In the genomic region with DNA sequence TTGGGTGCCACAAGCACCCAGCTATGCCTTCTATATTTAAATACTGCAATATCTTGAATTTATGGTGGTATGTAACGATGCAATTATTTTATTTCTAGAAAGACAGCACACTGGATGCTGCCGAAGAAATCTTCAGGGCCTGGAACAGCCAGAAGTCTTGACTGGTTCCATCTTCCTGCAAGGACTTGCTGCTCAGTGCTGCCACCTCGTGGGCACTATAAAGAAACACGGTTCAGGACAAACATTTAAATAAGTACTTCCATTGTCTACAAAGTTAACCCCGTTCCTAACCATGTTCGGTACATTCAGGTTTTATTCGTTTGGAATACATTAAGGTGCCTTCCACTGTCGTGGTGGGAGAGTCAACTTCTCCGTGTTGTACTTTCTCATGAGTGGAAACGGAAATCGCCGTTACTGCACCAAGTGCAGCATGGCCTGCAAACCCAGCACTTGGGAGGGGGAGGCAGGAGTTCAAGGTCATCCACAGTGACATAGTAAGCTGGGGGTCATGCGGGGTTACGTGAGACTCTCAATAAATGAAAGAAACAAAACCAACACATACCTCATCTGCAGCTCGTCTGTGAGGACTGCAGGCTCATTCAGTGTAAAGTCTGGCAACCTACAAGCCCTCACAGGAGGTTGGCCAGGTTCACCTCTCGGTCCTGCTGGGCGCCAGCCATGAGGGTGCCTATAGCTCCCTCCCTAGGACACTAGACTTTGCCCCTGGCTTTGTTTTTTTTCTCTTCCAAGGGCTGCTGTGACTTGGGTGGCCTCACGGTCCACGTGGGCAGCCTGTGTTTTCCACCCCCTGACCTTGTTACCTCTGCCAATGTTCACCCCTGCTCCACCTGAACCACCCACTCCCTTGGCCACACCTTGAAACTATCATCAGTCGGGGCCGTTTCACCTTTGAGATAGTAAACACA, we compare ENCODE assay signal across 8 mouse cellular contexts. TPM values are rescaled to one million over a fixed set of nuclear protein-coding genes. Genes with fewer than 3 reads are reported as not detected.
DNase-seq lines count a peak whose midpoint lies in the region; ATAC-seq and TF ChIP-seq lines count a peak whose summit lies in the region.

No protein-coding gene starts in this region.

- DNase-seq in left cerebral cortex, adult 18-20 months (ENCODE audit: low spot score in 2 of 2) = peak; percentile 26 to 33
- no peak for DNase-seq in left cerebral cortex, postnatal 36 days (ENCODE audit: low spot score in 2 of 2)
- peak; percentile 70 for DNase-seq in adipocyte (ENCODE audit: low spot score)
- peak; percentile 27 for DNase-seq in lung, adult 2 months
- peak; percentile 82 for DNase-seq in retina, embryonic 14.5 days (ENCODE audit: low spot score)
- DNase-seq in layer of hippocampus, postnatal 36 days = no peak

- WGBS in embryonic facial prominence, embryonic 15.5 days = 60% methylated on average over 21 of the region's 21 CpGs
- WGBS in intestine, embryonic 16.5 days = 55% methylated on average over 21 of the region's 21 CpGs
- WGBS in lung, adult 2 months = 58% methylated on average over 21 of the region's 21 CpGs

- intact Hi-C loops in left cerebral cortex, postnatal 36 days (cut with DNase I) = no loop called here

- H3K9me3 ChIP-seq in embryonic facial prominence, embryonic 15.5 days (replicated peaks) = no peaks in the 10 kb centered on the region
- no peaks in the 10 kb centered on the region for H3K9me3 ChIP-seq in intestine, embryonic 16.5 days (ENCODE audit: control insufficient read depth, low read length)

- H3K4me3 ChIP-seq in embryonic facial prominence, embryonic 15.5 days (replicated peaks) = no peak overlapping the region
- H3K4me3 ChIP-seq in intestine, embryonic 16.5 days (ENCODE audit: low read length) = no peak overlapping the region
- no peak overlapping the region for H3K4me3 ChIP-seq in lung, adult 2 months (replicated peaks; ENCODE audit: extremely low read depth, low read depth, low read length)

- no peak overlapping the region for H3K27ac ChIP-seq in embryonic facial prominence, embryonic 15.5 days (replicated peaks)
- H3K27ac ChIP-seq in intestine, embryonic 16.5 days (ENCODE audit: low read length) = no peak overlapping the region

- TF ChIP-seq CTCF in lung, adult 2 months (IDR thresholded peaks at IDR 0.05; ENCODE audit: insufficient read depth, low read length) = peak; percentile 84

- H3K4me2 ChIP-seq in embryonic facial prominence, embryonic 15.5 days (replicated peaks) = no peak overlapping the region
- no peak overlapping the region for H3K4me2 ChIP-seq in intestine, embryonic 16.5 days (ENCODE audit: low read depth, low read length)

- no peaks in the 10 kb centered on the region for H3K27me3 ChIP-seq in embryonic facial prominence, embryonic 15.5 days
- H3K27me3 ChIP-seq in intestine, embryonic 16.5 days (replicated peaks; ENCODE audit: control insufficient read depth, insufficient read depth, low read length) = no peaks in the 10 kb centered on the region

- no peak for TF ChIP-seq POLR2A in lung, adult 2 months (IDR thresholded peaks at IDR 0.05; ENCODE audit: borderline replicate concordance, extremely low read depth, low read depth, low read length)

- H3K4me1 ChIP-seq in embryonic facial prominence, embryonic 15.5 days = no peaks in the 10 kb centered on the region
- no peaks in the 10 kb centered on the region for H3K4me1 ChIP-seq in intestine, embryonic 16.5 days (ENCODE audit: control insufficient read depth, insufficient read depth, low read length)
- H3K4me1 ChIP-seq in lung, adult 2 months (ENCODE audit: control insufficient read depth, insufficient read depth, low read length) = no peaks in the 10 kb centered on the region

- no peaks in the 10 kb centered on the region for H3K36me3 ChIP-seq in embryonic facial prominence, embryonic 15.5 days
- H3K36me3 ChIP-seq in intestine, embryonic 16.5 days (ENCODE audit: control insufficient read depth, insufficient read depth, low read length) = no peaks in the 10 kb centered on the region

- 0 out of 2 replicates have a peak, but pooled peaks have one; percentile 15 for ATAC-seq in embryonic facial prominence, embryonic 15.5 days (ENCODE audit: insufficient number of reproducible peaks, low FRiP score, low TSS enrichment, low read depth)
- ATAC-seq in intestine, embryonic 16.5 days = peak; percentile 79

- no peak overlapping the region for H3K9ac ChIP-seq in embryonic facial prominence, embryonic 15.5 days
- no peak overlapping the region for H3K9ac ChIP-seq in intestine, embryonic 16.5 days (ENCODE audit: low read depth, low read length)

RNA-seq across cellular contexts. Expression of a gene that starts 20.6 kb away (rescaled TPM):
- total RNA-seq in left cerebral cortex, adult 18-20 months (2021) = 10 to 100 TPM; 41.2 to 42.4 TPM
- 10 to 100 TPM; 40.6 to 42.5 TPM for total RNA-seq in left cerebral cortex, postnatal 36 days (2021)
- polyA plus RNA-seq in embryonic facial prominence, embryonic 15.5 days (2015; fragmentation: Nextera tagmentation; extraction: Ambion mirVana) = 79.6 and 81.5 TPM in 2 replicates
- 68.2 and 72.0 TPM in 2 replicates for polyA plus RNA-seq in intestine, embryonic 16.5 days (2015; fragmentation: Nextera tagmentation; extraction: Ambion mirVana)
- polyA plus RNA-seq in lung, adult 2 months (2012; rRNA removed) = 18.0 and 20.7 TPM in 2 replicates
- 10 to 100 TPM; 41.1 to 42.9 TPM for total RNA-seq in layer of hippocampus, postnatal 36 days (2021)

RNA-seq across cellular contexts. Expression of a gene that starts 43.4 kb away (rescaled TPM):
- total RNA-seq in left cerebral cortex, adult 18-20 months (2021) = 1 to 10 TPM; 5.9 to 6.6 TPM
- 1 to 10 TPM; 4.0 to 6.8 TPM for total RNA-seq in left cerebral cortex, postnatal 36 days (2021)
- polyA plus RNA-seq in embryonic facial prominence, embryonic 15.5 days (2015; fragmentation: Nextera tagmentation; extraction: Ambion mirVana) = 14.5 and 15.0 TPM in 2 replicates
- polyA plus RNA-seq in intestine, embryonic 16.5 days (2015; fragmentation: Nextera tagmentation; extraction: Ambion mirVana) = 16.6 and 17.8 TPM in 2 replicates
- 1.4 and 2.4 TPM in 2 replicates for polyA plus RNA-seq in lung, adult 2 months (2012; rRNA removed)
- total RNA-seq in layer of hippocampus, postnatal 36 days (2021) = 1 to 10 TPM; 4.5 to 5.3 TPM

Comparison
In these comparisons a context has a peak if more than half of its experiments do, and no peak if none do; other contexts are left out.
1. DNase-seq: peak in left cerebral cortex, adult 18-20 months (2 of 2), adipocyte (single experiment), lung, adult 2 months (single experiment) and retina, embryonic 14.5 days (single experiment); none in left cerebral cortex, postnatal 36 days (0 of 2) and layer of hippocampus, postnatal 36 days (0 of 2).